Mouse (Mus musculus) midbrain, postnatal 0 days (tissue): ENCODE measurements at regions not wholly inside any gene's neighbourhood (a gene's known extent, or its start where the extent isn't known, plus 50 kb on each side); places are given as distances from the start of the nearest gene placed in this dataset.

Source experiments
- ATAC-seq: fragments of 200-750 bp; cut with Nextera tagmentation; 2 replicates; pipeline ENCODE4 v1.8.0; 2017; ENCODE audit warnings: moderate number of reproducible peaks, mild to moderate bottlenecking, moderate TSS enrichment, moderate library complexity; ENCODE audit not compliant: low FRiP score
- DNase-seq: peaks from one replicate; pipeline ENCODE4 v3.0.0-alpha.2; 2015; ENCODE audit warnings: low spot score
- H3K27ac ChIP-seq: fragments of 300-500 bp; sonication (generic); 2 replicates; pipeline ENCODE4 v1.5.1; 2014; ENCODE audit warnings: low read depth, mild to moderate bottlenecking, low read length, mixed read lengths
- H3K27me3 ChIP-seq: fragments of 300-500 bp; sonication (generic); 2 replicates; pipeline ENCODE4 v1.6.1; 2014; ENCODE audit warnings: low read length, control low read depth, mixed read lengths; ENCODE audit not compliant: insufficient read depth
- H3K36me3 ChIP-seq: fragments of 300-500 bp; sonication (generic); 2 replicates; pipeline ENCODE4 v1.6.1; 2014; ENCODE audit warnings: low read length, control low read depth, mixed read lengths; ENCODE audit not compliant: insufficient read depth
- H3K4me1 ChIP-seq: fragments of 300-500 bp; sonication (generic); 2 replicates; pipeline ENCODE4 v1.6.1; 2014; ENCODE audit warnings: mild to moderate bottlenecking, control low read depth, antibody characterized with exemption, low read length, mixed read lengths; ENCODE audit not compliant: insufficient read depth
- H3K4me2 ChIP-seq: fragments of 300-500 bp; sonication (generic); 2 replicates; pipeline ENCODE4 v1.6.1; 2014; ENCODE audit warnings: low read depth, mild to moderate bottlenecking, low read length, mixed read lengths; ENCODE audit not compliant: poor library complexity, severe bottlenecking
- H3K4me3 ChIP-seq: fragments of 300-500 bp; sonication (generic); 2 replicates; pipeline ENCODE4 v1.5.1; 2014; ENCODE audit warnings: low read depth, mild to moderate bottlenecking, low read length, moderate library complexity
- H3K9ac ChIP-seq: fragments of 300-500 bp; sonication (generic); replicated peaks from 2 replicates; pipeline ENCODE4 v1.6.1; 2014; ENCODE audit warnings: mild to moderate bottlenecking, low read length, moderate library complexity, mixed read lengths; ENCODE audit not compliant: poor library complexity, severe bottlenecking
- H3K9me3 ChIP-seq: fragments of 300-500 bp; sonication (generic); 2 replicates; pipeline ENCODE4 v1.6.1; 2016; ENCODE audit warnings: low read length, control low read depth
- CTCF ChIP-seq: IDR thresholded peaks from 2 replicates; pipeline ENCODE4 v1.5.1; 2016; ENCODE audit warnings: antibody characterized with exemption, mild to moderate bottlenecking
- WGBS: fragments of 180-500 bp; shearing (Covaris S2); extraction: QIAGEN DNeasy Blood & Tissue Kit; methylation state at CpG from one replicate; pipeline ENCODE4 v1.1.7; 2014; 5-methylcytosine and 5-hydroxymethylcytosine counted together

DNA sequence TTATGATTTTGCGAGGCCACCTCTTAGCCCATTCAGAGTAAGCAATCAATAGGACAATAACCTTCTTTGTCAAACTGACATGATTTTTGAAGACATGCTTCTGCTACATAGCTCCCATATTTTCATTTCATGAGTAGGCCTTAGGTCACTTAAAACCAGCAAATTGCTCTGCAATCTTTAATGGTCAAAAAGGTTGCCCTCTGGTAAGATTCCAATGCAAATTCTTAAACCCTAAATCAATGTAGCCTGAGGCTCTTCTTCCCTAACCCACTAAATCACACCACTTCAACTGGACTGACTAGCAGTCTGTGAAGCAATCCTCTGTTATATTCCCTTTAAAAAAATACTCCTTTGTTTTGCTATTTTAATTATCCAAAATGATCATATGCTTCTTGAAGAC, 1359.0 kb upstream of the Nudt12 start:
- no peaks in the 10 kb centered on the region for H3K36me3 ChIP-seq
- TF ChIP-seq CTCF = no peak
- WGBS = 88% methylated on average over 1 of the region's 1 CpGs
- no peak overlapping the region for H3K27ac ChIP-seq
- H3K9ac ChIP-seq = no peak overlapping the region
- no peak overlapping the region for H3K4me2 ChIP-seq
- no peaks in the 10 kb centered on the region for H3K4me1 ChIP-seq
- no peaks in the 10 kb centered on the region for H3K27me3 ChIP-seq
- no peaks in the 10 kb centered on the region for H3K9me3 ChIP-seq
- H3K4me3 ChIP-seq = no peak overlapping the region
- DNase-seq = no peak
- ATAC-seq = no peak

GRCm38 (mm10) chr17:60355411-60355810, 1342.2 kb upstream of the Nudt12 start:
- Histone ChIP-seq H3K36me3 (no peaks in the 10 kb centered on the region), H3K27ac (no peak overlapping the region), H3K4me2 (no peak overlapping the region), H3K9ac (no peak overlapping the region), H3K9me3 (no peaks in the 10 kb centered on the region), H3K27me3 (no peaks in the 10 kb centered on the region), H3K4me3 (no peak overlapping the region), H3K4me1 (no peaks in the 10 kb centered on the region)
- no peak for TF ChIP-seq CTCF
- DNase-seq = peak; percentile 19
- ATAC-seq = no peak
- WGBS = 77% methylated on average over 1 of the region's 1 CpGs

- H3K4me1 ChIP-seq = no peaks in the 10 kb centered on the region
- H3K9ac ChIP-seq = no peak overlapping the region
- no peak for TF ChIP-seq CTCF
- H3K36me3 ChIP-seq = no peaks in the 10 kb centered on the region
- no peaks in the 10 kb centered on the region for H3K27me3 ChIP-seq
- DNase-seq = no peak
- no peak for ATAC-seq
- H3K4me2 ChIP-seq = no peak overlapping the region
- no peak overlapping the region for H3K27ac ChIP-seq
- no peak overlapping the region for H3K4me3 ChIP-seq
- no peaks in the 10 kb centered on the region for H3K9me3 ChIP-seq
These were observed 1331.5 kb upstream of the Nudt12 start for GRCm38 (mm10) chr17:60344656-60345055.

- H3K4me2 ChIP-seq = no peak overlapping the region
- H3K9ac ChIP-seq = no peak overlapping the region
- TF ChIP-seq CTCF = no peak
- WGBS = 29% methylated on average over 5 of the region's 5 CpGs
- ATAC-seq (no peak), DNase-seq (peak; percentile 18)
- H3K36me3 ChIP-seq = no peaks in the 10 kb centered on the region
- H3K9me3 ChIP-seq = no peaks in the 10 kb centered on the region
- no peak overlapping the region for H3K4me3 ChIP-seq
- no peaks in the 10 kb centered on the region for H3K27me3 ChIP-seq
- 0 out of 2 replicates have a peak, but pooled peaks cover 2% of the 10 kb centered on the region for H3K4me1 ChIP-seq
- H3K27ac ChIP-seq = no peak overlapping the region
These were observed 1324.5 kb upstream of the Nudt12 start for GRCm38 (mm10) chr17:60337680-60338079.

DNA sequence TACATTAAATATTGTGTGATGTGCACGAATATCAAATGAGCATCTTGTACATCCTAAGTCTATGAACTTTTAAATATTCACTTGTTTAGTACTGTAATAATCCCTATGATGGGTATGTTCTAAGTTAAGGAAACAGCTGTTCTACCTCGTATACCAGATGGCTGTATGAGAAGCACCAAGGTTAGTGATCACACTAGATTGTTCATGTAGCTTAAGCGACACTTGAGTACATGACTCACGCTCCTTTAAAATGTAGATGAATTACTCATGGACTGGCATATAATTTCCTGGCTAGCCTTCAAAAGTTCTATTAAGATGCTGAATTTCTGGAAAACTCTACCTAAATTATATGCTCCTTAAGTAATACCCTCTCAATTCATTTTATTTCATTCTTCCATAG, 1307.9 kb upstream of the Nudt12 start:
- Histone ChIP-seq H3K4me1 (no peaks in the 10 kb centered on the region), H3K36me3 (no peaks in the 10 kb centered on the region), H3K27me3 (no peaks in the 10 kb centered on the region), H3K27ac (no peak overlapping the region), H3K4me2 (no peak overlapping the region), H3K4me3 (no peak overlapping the region), H3K9me3 (no peaks in the 10 kb centered on the region), H3K9ac (no peak overlapping the region)
- ATAC-seq (no peak), DNase-seq (no peak)
- no peak for TF ChIP-seq CTCF
- WGBS = 94% methylated on average over 4 of the region's 4 CpGs
